Mouse (Mus musculus): ENCODE data around the gene Chn2.

Gene Chn2

GRCm38 (mm10) chr6:54119885-54120666 is 80.7 kb downstream of the Chn2 start:
- DNase-seq = peak; percentile 49

GRCm38 (mm10) chr6:54120889-54121288 is 81.5 kb downstream of the Chn2 start:
- no peak for DNase-seq

- no peak for DNase-seq
These were observed 85.2 kb downstream of the Chn2 start for GRCm38 (mm10) chr6:54124519-54124918.

GRCm38 (mm10) chr6:54125536-54125935 is 86.2 kb downstream of the Chn2 start:
- DNase-seq = no peak

- DNase-seq = no peak
These were observed 87.1 kb downstream of the Chn2 start for GRCm38 (mm10) chr6:54126225-54126992.

GRCm38 (mm10) chr6:54126993-54127697 is 87.8 kb downstream of the Chn2 start:
- peak; percentile 53 for DNase-seq

GRCm38 (mm10) chr6:54128702-54129101 is 89.3 kb downstream of the Chn2 start:
- DNase-seq = no peak

- no peak for DNase-seq
These were observed 90.2 kb downstream of the Chn2 start for GRCm38 (mm10) chr6:54129570-54129969.

GRCm38 (mm10) chr6:54130881-54131280 is 91.5 kb downstream of the Chn2 start:
- no peak for DNase-seq

GRCm38 (mm10) chr6:54132576-54132975 is 93.2 kb downstream of the Chn2 start:
- no peak for DNase-seq

GRCm38 (mm10) chr6:54133231-54133630 is 93.9 kb downstream of the Chn2 start:
- DNase-seq = no peak

GRCm38 (mm10) chr6:54138157-54138556 is 98.8 kb downstream of the Chn2 start:
- no peak for DNase-seq

- DNase-seq = no peak
These were observed 101.1 kb downstream of the Chn2 start for GRCm38 (mm10) chr6:54140488-54140887.

- DNase-seq = no peak
These were observed 101.8 kb downstream of the Chn2 start for GRCm38 (mm10) chr6:54141165-54141564.

GRCm38 (mm10) chr6:54142848-54143651 is 103.7 kb downstream of the Chn2 start:
- peak; percentile 34 for DNase-seq

GRCm38 (mm10) chr6:54143652-54143960 is 104.3 kb downstream of the Chn2 start:
- no peak for DNase-seq

- DNase-seq = no peak
These were observed 109.6 kb downstream of the Chn2 start for GRCm38 (mm10) chr6:54148844-54149526.

- no peak for DNase-seq
These were observed 111.5 kb downstream of the Chn2 start for GRCm38 (mm10) chr6:54150821-54151220.

GRCm38 (mm10) chr6:54151443-54152241 is 112.3 kb downstream of the Chn2 start:
- no peak for DNase-seq

- DNase-seq = no peak
These were observed 117.7 kb downstream of the Chn2 start for GRCm38 (mm10) chr6:54157097-54157496.

GRCm38 (mm10) chr6:54158317-54158716 is 119.0 kb downstream of the Chn2 start:
- no peak for DNase-seq

Data from thymus, postnatal 14 days (tissue).